Comparison of ENCODE assay signal across 33 mouse cellular contexts in genomic region chr2:6943651-6944050, GRCm38 (mm10).
DNase-seq lines count a peak whose midpoint lies in the region; ATAC-seq and TF ChIP-seq lines count a peak whose summit lies in the region.
"Had no signal": no experiment of that assay in that cellular context is flagged by ENCODE, and none has a peak within 500 bp of the region (broad histone marks: within the 10 kb centered on the region; RNA-seq: fewer than 3 reads in every experiment).

No protein-coding gene starts in this region.

- no peak for ATAC-seq in forebrain, embryonic 14.5 days
- ATAC-seq in hindbrain, embryonic 13.5 days (ENCODE audit: low FRiP score) = no peak
- ATAC-seq in hindbrain, postnatal 0 days = no peak
- ATAC-seq in neural tube, embryonic 13.5 days (ENCODE audit: low read depth) = no peak
- ATAC-seq: activated CD4-positive, CD25-positive, alpha-beta regulatory T cell, adult 4 months; intestine, embryonic 15.5 days had no signal

- no peaks in the 10 kb centered on the region for H3K27me3 ChIP-seq in forebrain, embryonic 10.5 days (ENCODE audit: poor library complexity, severe bottlenecking)
- no peaks in the 10 kb centered on the region for H3K27me3 ChIP-seq in forebrain, embryonic 14.5 days (replicated peaks; ENCODE audit: control insufficient read depth, insufficient read depth, low read length)
- H3K27me3 ChIP-seq in hindbrain, embryonic 13.5 days = no peaks in the 10 kb centered on the region
- no peaks in the 10 kb centered on the region for H3K27me3 ChIP-seq in hindbrain, postnatal 0 days (ENCODE audit: insufficient read depth, low read length)
- H3K27me3 ChIP-seq in neural tube, embryonic 13.5 days = no peaks in the 10 kb centered on the region
- H3K27me3 ChIP-seq: CH12.LX; embryonic facial prominence, embryonic 12.5 days; intestine, embryonic 15.5 days had no signal

- H3K36me3 ChIP-seq in forebrain, embryonic 10.5 days (replicated peaks) = no peaks in the 10 kb centered on the region
- H3K36me3 ChIP-seq in forebrain, embryonic 14.5 days (ENCODE audit: control insufficient read depth, insufficient read depth, low read length) = no peaks in the 10 kb centered on the region
- H3K36me3 ChIP-seq in hindbrain, embryonic 13.5 days = no peaks in the 10 kb centered on the region
- H3K36me3 ChIP-seq in hindbrain, postnatal 0 days (ENCODE audit: insufficient read depth, low read length) = no peaks in the 10 kb centered on the region
- no peaks in the 10 kb centered on the region for H3K36me3 ChIP-seq in neural tube, embryonic 13.5 days
- H3K36me3 ChIP-seq: embryonic facial prominence, embryonic 12.5 days; intestine, embryonic 15.5 days had no signal

- no peak for TF ChIP-seq CTCF in hindbrain, postnatal 0 days (IDR thresholded peaks at IDR 0.05; ENCODE audit: low read depth)

- peaks cover 3% of the 10 kb centered on the region; the same call in 1 of the 2 replicates for H3K9me3 ChIP-seq in forebrain, embryonic 10.5 days
- H3K9me3 ChIP-seq in forebrain, embryonic 14.5 days (replicated peaks; ENCODE audit: control insufficient read depth, low read length) = no peaks in the 10 kb centered on the region
- no peaks in the 10 kb centered on the region for H3K9me3 ChIP-seq in hindbrain, embryonic 13.5 days
- H3K9me3 ChIP-seq in hindbrain, postnatal 0 days (ENCODE audit: low read length) = no peaks in the 10 kb centered on the region
- no peaks in the 10 kb centered on the region for H3K9me3 ChIP-seq in neural tube, embryonic 13.5 days
- H3K9me3 ChIP-seq: embryonic facial prominence, embryonic 12.5 days; intestine, embryonic 15.5 days had no signal

- H3K9ac ChIP-seq in forebrain, embryonic 14.5 days (ENCODE audit: low read length) = no peak overlapping the region
- H3K9ac ChIP-seq in hindbrain, embryonic 13.5 days = no peak overlapping the region
- no peak overlapping the region for H3K9ac ChIP-seq in hindbrain, postnatal 0 days (replicated peaks; ENCODE audit: low read length)
- H3K9ac ChIP-seq in neural tube, embryonic 13.5 days = no peak overlapping the region
- H3K9ac ChIP-seq: embryonic facial prominence, embryonic 12.5 days; hindbrain, embryonic 14.5 days; intestine, embryonic 15.5 days; liver, embryonic 14.5 days had no signal

- 92% methylated on average over 8 of the region's 8 CpGs for WGBS in forebrain, embryonic 10.5 days
- 85% methylated on average over 8 of the region's 8 CpGs for WGBS in forebrain, embryonic 14.5 days
- WGBS in hindbrain, embryonic 13.5 days = 83% methylated on average over 8 of the region's 8 CpGs
- 76% methylated on average over 8 of the region's 8 CpGs for WGBS in hindbrain, postnatal 0 days
- 87% methylated on average over 8 of the region's 8 CpGs for WGBS in neural tube, embryonic 13.5 days

- H3K4me3 ChIP-seq in forebrain, embryonic 10.5 days = no peak overlapping the region
- no peak overlapping the region for H3K4me3 ChIP-seq in forebrain, embryonic 14.5 days (ENCODE audit: low read depth, low read length)
- H3K4me3 ChIP-seq in hindbrain, embryonic 13.5 days = no peak overlapping the region
- no peak overlapping the region for H3K4me3 ChIP-seq in hindbrain, postnatal 0 days (ENCODE audit: low read length)
- H3K4me3 ChIP-seq in neural tube, embryonic 13.5 days = no peak overlapping the region
- H3K4me3 ChIP-seq: embryonic facial prominence, embryonic 12.5 days; intestine, embryonic 15.5 days had no signal

- peaks cover 16% of the 10 kb centered on the region for H3K4me1 ChIP-seq in forebrain, embryonic 10.5 days
- H3K4me1 ChIP-seq in forebrain, embryonic 14.5 days (ENCODE audit: control insufficient read depth, insufficient read depth, low read length) = peaks cover 8% of the 10 kb centered on the region
- H3K4me1 ChIP-seq in hindbrain, embryonic 13.5 days (replicated peaks) = peaks cover 18% of the 10 kb centered on the region
- no peaks in the 10 kb centered on the region; the same call in 1 of the 2 replicates for H3K4me1 ChIP-seq in hindbrain, postnatal 0 days (ENCODE audit: insufficient read depth, low read length)
- peaks cover 17% of the 10 kb centered on the region for H3K4me1 ChIP-seq in neural tube, embryonic 13.5 days (replicated peaks)
- H3K4me1 ChIP-seq: intestine, embryonic 15.5 days had no signal

- DNase-seq in forebrain, embryonic 10.5 days (ENCODE audit: extremely low spot score, low spot score) = no peak
- no peak for DNase-seq in forebrain, embryonic 14.5 days (ENCODE audit: low spot score)
- no peak for DNase-seq in hindbrain, postnatal 0 days (ENCODE audit: low spot score)
- no peak for DNase-seq in neural tube, embryonic 10.5 days (ENCODE audit: extremely low spot score, low spot score)
- DNase-seq in embryo, embryonic 10.5 days (ENCODE audit: low spot score) = no peak
- DNase-seq: adrenal gland, adult 8-10 months; cerebellum, adult 11 months; cerebellum, adult 9-10 months; cerebellum, postnatal 36 days; embryo, embryonic 11 days; gastrocnemius, postnatal 25 days; heart, adult 18-20 months; heart, postnatal 4 days; kidney, adult 2 months; kidney, postnatal 36 days; layer of hippocampus, postnatal 36 days; liver; lung, adult 2 months; lung, postnatal 10 days; midbrain, embryonic 14.5 days; right cerebral cortex, postnatal 25 days; spleen, adult 18-20 months; thymus, postnatal 14 days had no signal

- H3K27ac ChIP-seq in forebrain, embryonic 10.5 days = 0 out of 2 replicates have a peak overlapping the region, but pooled peaks have one; percentile 71
- no peak overlapping the region for H3K27ac ChIP-seq in forebrain, embryonic 14.5 days (ENCODE audit: low read depth, low read length)
- 0 out of 2 replicates have a peak overlapping the region, but pooled peaks have one; percentile 30 for H3K27ac ChIP-seq in hindbrain, embryonic 13.5 days
- H3K27ac ChIP-seq in hindbrain, postnatal 0 days = no peak overlapping the region
- H3K27ac ChIP-seq in neural tube, embryonic 13.5 days (replicated peaks) = 0 out of 2 replicates have a peak overlapping the region, but pooled peaks have one; percentile 23
- H3K27ac ChIP-seq: embryonic facial prominence, embryonic 12.5 days; hindbrain, embryonic 14.5 days; intestine, embryonic 15.5 days; liver, embryonic 14.5 days; macrophage had no signal

- no peak overlapping the region for H3K4me2 ChIP-seq in forebrain, embryonic 14.5 days (ENCODE audit: low read length)
- H3K4me2 ChIP-seq in hindbrain, embryonic 13.5 days = no peak overlapping the region
- H3K4me2 ChIP-seq in hindbrain, postnatal 0 days (ENCODE audit: low read depth, low read length) = no peak overlapping the region
- no peak overlapping the region for H3K4me2 ChIP-seq in neural tube, embryonic 13.5 days
- H3K4me2 ChIP-seq: embryonic facial prominence, embryonic 12.5 days; heart, embryonic 11.5 days; hindbrain, embryonic 14.5 days; intestine, embryonic 15.5 days had no signal

Comparison
In these comparisons a context has a peak if more than half of its experiments do, and no peak if none do; other contexts are left out.
1. H3K27ac ChIP-seq: peak in forebrain, embryonic 10.5 days (single experiment), hindbrain, embryonic 13.5 days (single experiment) and neural tube, embryonic 13.5 days (single experiment); none in forebrain, embryonic 14.5 days (single experiment) and hindbrain, postnatal 0 days (single experiment).